In genomic region chr12:77139718-77140117, GRCm38 (mm10) we compare ENCODE assay signal across 16 mouse cellular contexts.
DNase-seq lines count a peak whose midpoint lies in the region; ATAC-seq and TF ChIP-seq lines count a peak whose summit lies in the region.
"Had no signal": no experiment of that assay in that cellular context is flagged by ENCODE, and none has a peak within 500 bp of the region (broad histone marks: within the 10 kb centered on the region; RNA-seq: fewer than 3 reads in every experiment).

No protein-coding gene starts in this region.

- no peak for TF ChIP-seq CTCF in kidney, postnatal 0 days (IDR thresholded peaks at IDR 0.05; ENCODE audit: low read depth)

- H3K27me3 ChIP-seq in heart, embryonic 11.5 days (ENCODE audit: control insufficient read depth, insufficient read depth, low read length) = no peaks in the 10 kb centered on the region
- no peaks in the 10 kb centered on the region for H3K27me3 ChIP-seq in kidney, postnatal 0 days (ENCODE audit: insufficient read depth, low read length)
- H3K27me3 ChIP-seq in intestine, embryonic 15.5 days (replicated peaks) = no peaks in the 10 kb centered on the region; the same call in 1 of the 2 replicates
- H3K27me3 ChIP-seq: limb, embryonic 15.5 days; neural tube, embryonic 15.5 days had no signal

- no peak overlapping the region for H3K4me2 ChIP-seq in heart, embryonic 11.5 days
- no peak overlapping the region for H3K4me2 ChIP-seq in kidney, postnatal 0 days (ENCODE audit: low read length)
- no peak overlapping the region for H3K4me2 ChIP-seq in intestine, embryonic 15.5 days (replicated peaks)
- H3K4me2 ChIP-seq: embryonic facial prominence, embryonic 13.5 days; limb, embryonic 15.5 days; neural tube, embryonic 15.5 days had no signal

- no peak for ATAC-seq in heart, embryonic 11.5 days (replicated peaks; ENCODE audit: insufficient number of reproducible peaks, low FRiP score, low TSS enrichment)
- no peak for ATAC-seq in kidney, postnatal 0 days (replicated peaks; ENCODE audit: low FRiP score, low read depth)
- no peak for ATAC-seq in intestine, embryonic 15.5 days
- ATAC-seq: forebrain, embryonic 14.5 days; intestine, embryonic 16.5 days had no signal

- no peaks in the 10 kb centered on the region for H3K36me3 ChIP-seq in heart, embryonic 11.5 days (ENCODE audit: control insufficient read depth, insufficient read depth, low read length)
- no peaks in the 10 kb centered on the region for H3K36me3 ChIP-seq in kidney, postnatal 0 days (ENCODE audit: insufficient read depth, low read length)
- H3K36me3 ChIP-seq in intestine, embryonic 15.5 days = no peaks in the 10 kb centered on the region
- H3K36me3 ChIP-seq: embryonic facial prominence, embryonic 13.5 days; hindbrain, embryonic 10.5 days; limb, embryonic 15.5 days; neural tube, embryonic 15.5 days had no signal

- 88% methylated on average over 2 of the region's 2 CpGs for WGBS in heart, embryonic 11.5 days (ENCODE audit: insufficient replicate concordance)
- WGBS in kidney, postnatal 0 days = 69% methylated on average over 2 of the region's 2 CpGs
- 84% methylated on average over 2 of the region's 2 CpGs for WGBS in intestine, embryonic 15.5 days

- no peak overlapping the region for H3K27ac ChIP-seq in heart, embryonic 11.5 days (ENCODE audit: low read depth, low read length)
- H3K27ac ChIP-seq in kidney, postnatal 0 days = no peak overlapping the region
- H3K27ac ChIP-seq in intestine, embryonic 15.5 days = no peak overlapping the region
- H3K27ac ChIP-seq: embryonic facial prominence, embryonic 13.5 days; hindbrain, embryonic 10.5 days; limb, embryonic 15.5 days; macrophage; neural tube, embryonic 15.5 days had no signal

- DNase-seq in heart, adult 8-10 months (ENCODE audit: low spot score) = peak; percentile 29
- DNase-seq in 3134 (ENCODE audit: extremely low read depth, insufficient read length, low spot score) = peak; percentile 50
- DNase-seq in adipocyte (ENCODE audit: low spot score) = peak; percentile 85
- peak; percentile 18 for DNase-seq in kidney, postnatal 0 days (ENCODE audit: low spot score)
- DNase-seq in spleen, adult 18-20 months = no peak
- no peak for DNase-seq in right cerebral cortex, adult 2 months (ENCODE audit: low spot score in 2 of 2)
- DNase-seq: cerebellum, postnatal 36 days had no signal

- H3K9ac ChIP-seq in heart, embryonic 11.5 days (ENCODE audit: low read depth, low read length) = no peak overlapping the region
- H3K9ac ChIP-seq in kidney, postnatal 0 days (ENCODE audit: low read depth, low read length) = no peak overlapping the region
- no peak overlapping the region for H3K9ac ChIP-seq in intestine, embryonic 15.5 days
- H3K9ac ChIP-seq: embryonic facial prominence, embryonic 13.5 days; limb, embryonic 15.5 days; neural tube, embryonic 15.5 days had no signal

- H3K9me3 ChIP-seq in heart, embryonic 11.5 days (replicated peaks; ENCODE audit: control insufficient read depth, low read length) = no peaks in the 10 kb centered on the region
- H3K9me3 ChIP-seq in kidney, postnatal 0 days (replicated peaks; ENCODE audit: low read length) = no peaks in the 10 kb centered on the region
- no peaks in the 10 kb centered on the region for H3K9me3 ChIP-seq in intestine, embryonic 15.5 days
- H3K9me3 ChIP-seq: embryonic facial prominence, embryonic 13.5 days; hindbrain, embryonic 10.5 days; limb, embryonic 15.5 days; neural tube, embryonic 15.5 days had no signal

- H3K4me1 ChIP-seq in heart, embryonic 11.5 days (ENCODE audit: control insufficient read depth, insufficient read depth, low read length) = peaks cover 5% of the 10 kb centered on the region
- H3K4me1 ChIP-seq in kidney, postnatal 0 days (replicated peaks; ENCODE audit: insufficient read depth, low read length) = no peaks in the 10 kb centered on the region
- H3K4me1 ChIP-seq in intestine, embryonic 15.5 days (replicated peaks) = no peaks in the 10 kb centered on the region
- H3K4me1 ChIP-seq: embryonic facial prominence, embryonic 13.5 days; hindbrain, embryonic 10.5 days; limb, embryonic 15.5 days; neural tube, embryonic 15.5 days had no signal

- H3K4me3 ChIP-seq in heart, embryonic 11.5 days (ENCODE audit: low read depth, low read length) = no peak overlapping the region
- H3K4me3 ChIP-seq in kidney, postnatal 0 days (replicated peaks; ENCODE audit: low read depth, low read length) = no peak overlapping the region
- H3K4me3 ChIP-seq in intestine, embryonic 15.5 days (replicated peaks) = no peak overlapping the region
- H3K4me3 ChIP-seq: embryonic facial prominence, embryonic 13.5 days; hindbrain, embryonic 10.5 days; limb, embryonic 15.5 days; neural tube, embryonic 15.5 days had no signal

Comparison
In these comparisons a context has a peak if more than half of its experiments do, and no peak if none do; other contexts are left out.
1. DNase-seq: peak in heart, adult 8-10 months (single experiment), 3134 (single experiment), adipocyte (single experiment) and kidney, postnatal 0 days (single experiment); none in spleen, adult 18-20 months (0 of 2) and right cerebral cortex, adult 2 months (0 of 2).